Comparison of ENCODE assay signal across 13 mouse cellular contexts in genomic region chr5:131530828-131531227, GRCm38 (mm10).
DNase-seq lines count a peak whose midpoint lies in the region; ATAC-seq and TF ChIP-seq lines count a peak whose summit lies in the region.
"Had no signal": no experiment of that assay in that cellular context is flagged by ENCODE, and none has a peak within 500 bp of the region (broad histone marks: within the 10 kb centered on the region; RNA-seq: fewer than 3 reads in every experiment).

No protein-coding gene starts in this region.

- H3K9ac ChIP-seq in forebrain, embryonic 15.5 days (replicated peaks), result no peak overlapping the region
- no peak overlapping the region for H3K9ac ChIP-seq in midbrain, embryonic 11.5 days (ENCODE audit: low read length)
- H3K9ac ChIP-seq: embryonic facial prominence, embryonic 15.5 days had no signal

- WGBS in cerebellum, adult 2 months, result 41% methylated on average over 2 of the region's 2 CpGs
- WGBS in forebrain, embryonic 15.5 days, result 14% methylated on average over 2 of the region's 2 CpGs
- 28% methylated on average over 2 of the region's 2 CpGs for WGBS in midbrain, embryonic 11.5 days

- peaks cover 8% of the 10 kb centered on the region for H3K4me1 ChIP-seq in cerebellum, adult 2 months (ENCODE audit: control insufficient read depth, insufficient read depth, low read length)
- peaks cover 93% of the 10 kb centered on the region for H3K4me1 ChIP-seq in forebrain, embryonic 15.5 days
- peaks cover 76% of the 10 kb centered on the region for H3K4me1 ChIP-seq in midbrain, embryonic 11.5 days (ENCODE audit: control insufficient read depth, insufficient read depth, low read length)

- no peak overlapping the region for H3K4me3 ChIP-seq in cerebellum, adult 2 months (replicated peaks; ENCODE audit: insufficient read depth, low read depth, low read length)
- peak overlapping the region; percentile 39 for H3K4me3 ChIP-seq in forebrain, embryonic 15.5 days
- H3K4me3 ChIP-seq in midbrain, embryonic 11.5 days (ENCODE audit: low read depth, low read length), result no peak overlapping the region
- H3K4me3 ChIP-seq in gastrocnemius, adult 2 months, result no peak overlapping the region
- H3K4me3 ChIP-seq: embryonic facial prominence, embryonic 15.5 days had no signal

- 0 out of 2 replicates have a peak, but pooled peaks cover 5% of the 10 kb centered on the region for H3K36me3 ChIP-seq in forebrain, embryonic 15.5 days
- no peaks in the 10 kb centered on the region for H3K36me3 ChIP-seq in midbrain, embryonic 11.5 days (ENCODE audit: control insufficient read depth, insufficient read depth, low read length)

- no peak for ATAC-seq in cerebellum, adult (ENCODE audit: insufficient number of reproducible peaks, low FRiP score, low TSS enrichment)
- peak; percentile 52 for ATAC-seq in forebrain, embryonic 15.5 days (replicated peaks)
- no peak for ATAC-seq in midbrain, embryonic 11.5 days (ENCODE audit: low FRiP score)
- ATAC-seq in frontal cortex, adult (ENCODE audit: low TSS enrichment), result no peak

- intact Hi-C loops in gastrocnemius, adult 2 months (cut with DNase I), result loop anchor here (10.0 kb wide), 2 partner anchors 544 to 584 kb away; no protein-coding TSS in a partner anchor

- peak overlapping the region; percentile 52 for H3K4me2 ChIP-seq in forebrain, embryonic 15.5 days (replicated peaks)
- H3K4me2 ChIP-seq in midbrain, embryonic 11.5 days, result peak overlapping the region; percentile 35; the same call in 1 of the 2 replicates
- H3K4me2 ChIP-seq: embryonic facial prominence, embryonic 15.5 days; liver, embryonic 11.5 days had no signal

- no peaks in the 10 kb centered on the region for H3K27me3 ChIP-seq in cerebellum, adult 2 months (ENCODE audit: control insufficient read depth, insufficient read depth, low read length)
- no peaks in the 10 kb centered on the region for H3K27me3 ChIP-seq in forebrain, embryonic 15.5 days
- H3K27me3 ChIP-seq in midbrain, embryonic 11.5 days (ENCODE audit: control insufficient read depth, insufficient read depth, low read length), result no peaks in the 10 kb centered on the region
- H3K27me3 ChIP-seq: embryonic facial prominence, embryonic 15.5 days had no signal

- TF ChIP-seq POLR2A in cerebellum, adult 2 months (IDR thresholded peaks at IDR 0.05; ENCODE audit: borderline replicate concordance, insufficient read depth, low read length), result no peak

- H3K9me3 ChIP-seq in forebrain, embryonic 15.5 days, result no peaks in the 10 kb centered on the region
- no peaks in the 10 kb centered on the region for H3K9me3 ChIP-seq in midbrain, embryonic 11.5 days (ENCODE audit: control insufficient read depth, low read length)
- H3K9me3 ChIP-seq: embryonic facial prominence, embryonic 15.5 days had no signal

- H3K27ac ChIP-seq in cerebellum, adult 2 months (ENCODE audit: insufficient read depth, low read length), result no peak overlapping the region
- H3K27ac ChIP-seq in forebrain, embryonic 15.5 days (replicated peaks), result peak overlapping the region; percentile 51
- no peak overlapping the region for H3K27ac ChIP-seq in midbrain, embryonic 11.5 days (ENCODE audit: low read depth, low read length)
- H3K27ac ChIP-seq in gastrocnemius, adult 2 months, result no peak overlapping the region
- H3K27ac ChIP-seq: embryonic facial prominence, embryonic 15.5 days had no signal

- peak; percentile 20 for DNase-seq in cerebellum, adult 11 months
- DNase-seq in cerebellum, adult 2 months, result peak; percentile 53 to 62
- no peak for DNase-seq in midbrain, embryonic 11.5 days (ENCODE audit: low spot score, missing footprints)
- no peak for DNase-seq in gastrocnemius, adult 2 months
- DNase-seq in kidney, postnatal 14 days, result no peak
- DNase-seq: gastrocnemius, postnatal 10 days; kidney, adult 2 months; lung, postnatal 4 days had no signal

- TF ChIP-seq CTCF in cerebellum, adult 2 months (IDR thresholded peaks at IDR 0.05; ENCODE audit: borderline replicate concordance, insufficient read depth, low read depth, low read length), result no peak
- TF ChIP-seq CTCF in gastrocnemius, adult 2 months (IDR thresholded peaks at IDR 0.05), result no peak

Comparison
In these comparisons a context has a peak if more than half of its experiments do, and no peak if none do; other contexts are left out.
1. DNase-seq: peak in cerebellum, adult 11 months (single experiment) and cerebellum, adult 2 months (2 of 2); none in midbrain, embryonic 11.5 days (single experiment), gastrocnemius, adult 2 months (single experiment) and kidney, postnatal 14 days (single experiment).